Mouse (Mus musculus): ENCODE data around the gene Phactr4. TPM values are rescaled to one million over a fixed set of nuclear protein-coding genes. Genes with fewer than 3 reads are reported as not detected.

The Phactr4 gene
- total and polyA plus RNA-seq, 3 experiments: 7.2 to 79.5 (median 28.7) TPM

- Histone ChIP-seq H3K9ac (ENCODE audit: control insufficient read depth, low read depth, low read length, poor library complexity, severe bottlenecking) (no peak overlapping the region), H3K79me2 (ENCODE audit: control insufficient read depth, insufficient read depth, low read length, poor library complexity) (no peaks in the 10 kb centered on the region), H3K9me3 (replicated peaks; ENCODE audit: insufficient read depth, low read length) (no peaks in the 10 kb centered on the region), H3K4me3 (ENCODE audit: control insufficient read depth in 1 of 2, insufficient read depth in 1 of 2, low read depth in 2 of 2, low read length in 2 of 2) (no peak overlapping the region), H3K36me3 (ENCODE audit: control insufficient read depth in 1 of 2, insufficient read depth in 2 of 2, low read length in 2 of 2) (peaks cover 0 to 19% of the 10 kb centered on the region in 2 experiments; a peak in 2 of 4 replicates), H3K4me1 (ENCODE audit: control insufficient read depth in 1 of 2, insufficient read depth in 2 of 2, low read length in 2 of 2) (peaks cover 4 to 30% of the 10 kb centered on the region in 2 experiments; a peak in 3 of 4 replicates), H3K27me3 (ENCODE audit: control insufficient read depth in 1 of 2, insufficient read depth in 2 of 2, low read length in 2 of 2) (no peaks in the 10 kb centered on the region), H3K27ac (ENCODE audit: control insufficient read depth, low read depth, low read length) (no peak overlapping the region)
- no peak for TF ChIP-seq CTCF (IDR thresholded peaks at IDR 0.05 in 2 of 3, conservative IDR thresholded peaks at IDR 0.05 in 1 of 3; ENCODE audit: control insufficient read depth in 1 of 3, insufficient read depth in 1 of 3, low read depth in 2 of 3, low read length in 3 of 3, poor library complexity in 1 of 3, severe bottlenecking in 1 of 3)
- no peak for TF ChIP-seq CHD2 (IDR thresholded peaks at IDR 0.05; ENCODE audit: low read length)
- TF ChIP-seq SMC3 (IDR thresholded peaks at IDR 0.05; ENCODE audit: low read depth, low read length): no peak
- TF ChIP-seq POLR2AphosphoS2 (IDR thresholded peaks at IDR 0.05; ENCODE audit: low read length): no peak
- no peak for TF ChIP-seq MAX (IDR thresholded peaks at IDR 0.05; ENCODE audit: low read length)
- TF ChIP-seq USF2 (IDR thresholded peaks at IDR 0.05; ENCODE audit: borderline replicate concordance in 1 of 2, insufficient read depth in 1 of 2, low read depth in 1 of 2, low read length in 2 of 2): no peak
- peak; percentile 98 for TF ChIP-seq ZNF384 (IDR thresholded peaks at IDR 0.05; ENCODE audit: low read depth, low read length)
- DNase-seq (ENCODE audit: low read depth, low spot score): no peak
Measured at GRCm38 (mm10) chr4:132432717-132433372, 10.6 kb upstream of the Phactr4 start.

DNA sequence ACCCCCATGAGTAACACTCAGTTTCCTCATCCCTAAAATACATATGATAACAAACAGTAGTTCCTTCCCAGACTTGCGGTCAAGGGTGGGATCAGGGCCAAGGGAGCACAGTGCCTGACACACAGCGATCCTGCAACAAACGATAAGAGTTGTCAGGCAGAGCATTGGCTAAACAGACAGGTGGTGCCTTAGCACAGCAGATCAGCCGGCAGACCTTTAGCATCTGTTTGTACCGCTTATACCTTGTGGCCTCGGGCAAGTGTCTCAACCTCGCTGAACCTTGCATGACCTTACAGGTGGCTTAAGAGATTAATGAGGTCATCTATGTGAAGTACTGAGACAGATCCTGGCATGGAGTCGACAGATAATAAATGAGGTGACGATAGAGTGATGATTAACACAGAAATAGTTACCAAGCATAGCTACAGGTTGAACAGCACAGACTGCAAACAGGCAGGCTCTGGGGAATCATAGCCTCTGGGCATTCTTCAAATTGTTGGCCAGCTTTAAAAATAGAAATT, 5.8 kb upstream of the Phactr4 start:
- DNase-seq (ENCODE audit: low read depth, low spot score): peak; percentile 98
- 0 out of 2 replicates have a peak, but pooled peaks have one; percentile 62 for TF ChIP-seq JUND (IDR thresholded peaks at IDR 0.05; ENCODE audit: low read depth, low read length)
- TF ChIP-seq ELF1 (IDR thresholded peaks at IDR 0.05; ENCODE audit: low read depth, low read length): no peak
- peak; percentile 76; the same call in 1 of the 2 replicates for TF ChIP-seq BHLHE40 (IDR thresholded peaks at IDR 0.05; ENCODE audit: borderline replicate concordance, low read depth, low read length)
- TF ChIP-seq TBP (IDR thresholded peaks at IDR 0.05; ENCODE audit: low read depth, low read length): peak; percentile 34; the same call in 1 of the 2 replicates
- peak; percentile 40; the same call in 1 of the 2 replicates for TF ChIP-seq MAZ (IDR thresholded peaks at IDR 0.05; ENCODE audit: low read depth, low read length)
- no peak for TF ChIP-seq NRF1 (IDR thresholded peaks at IDR 0.05; ENCODE audit: insufficient read depth, low read depth, low read length, poor library complexity, severe bottlenecking)
- TF ChIP-seq SIN3A (IDR thresholded peaks at IDR 0.05; ENCODE audit: low read length): peak; percentile 86
- TF ChIP-seq TCF12 (IDR thresholded peaks at IDR 0.05; ENCODE audit: low read depth, low read length): peak; percentile 99
- TF ChIP-seq KAT2A (conservative IDR thresholded peaks at IDR 0.05; ENCODE audit: low read depth, low read length): no peak
- TF ChIP-seq SMC3 (IDR thresholded peaks at IDR 0.05; ENCODE audit: low read depth, low read length): no peak
- peak; percentile 86 for TF ChIP-seq RCOR1 (IDR thresholded peaks at IDR 0.05; ENCODE audit: low read depth, low read length)
- no peak for TF ChIP-seq NELFE (IDR thresholded peaks at IDR 0.05; ENCODE audit: low read depth, low read length)
- peak; percentile 67; the same call in 1 of the 2 replicates for TF ChIP-seq MYB (IDR thresholded peaks at IDR 0.05; ENCODE audit: low read depth, low read length)
- TF ChIP-seq EP300 (IDR thresholded peaks at IDR 0.05; ENCODE audit: low read depth in 1 of 2, low read length in 2 of 2): peak; percentile 86 to 96
- peak; percentile 65; the same call in 1 of the 2 replicates for TF ChIP-seq MXI1 (IDR thresholded peaks at IDR 0.05; ENCODE audit: low read depth, low read length)
- peak; percentile 99 for TF ChIP-seq ETS1 (IDR thresholded peaks at IDR 0.05; ENCODE audit: low read depth, low read length)
- no peak for TF ChIP-seq MYC (IDR thresholded peaks at IDR 0.05; ENCODE audit: low read depth, low read length)
- peak; percentile 99 for TF ChIP-seq TAL1 (IDR thresholded peaks at IDR 0.05; ENCODE audit: low read length)
- TF ChIP-seq POLR2AphosphoS5 (IDR thresholded peaks at IDR 0.05; ENCODE audit: borderline replicate concordance, low read depth, low read length): no peak
- TF ChIP-seq MEF2A (IDR thresholded peaks at IDR 0.05; ENCODE audit: extremely low read depth, insufficient replicate concordance, low read depth, low read length, poor library complexity, severe bottlenecking): peak; percentile 80
- no peak for TF ChIP-seq POLR2A (IDR thresholded peaks at IDR 0.05; ENCODE audit: control insufficient read depth in 1 of 2, insufficient read depth in 1 of 2, low read depth in 1 of 2, low read length in 2 of 2, poor library complexity in 1 of 2)
- TF ChIP-seq UBTF (IDR thresholded peaks at IDR 0.05; ENCODE audit: borderline replicate concordance, insufficient read depth, low read depth, low read length): no peak
- TF ChIP-seq CHD2 (IDR thresholded peaks at IDR 0.05; ENCODE audit: low read length): 0 out of 2 replicates have a peak, but pooled peaks have one; percentile 17
- TF ChIP-seq ZKSCAN1 (IDR thresholded peaks at IDR 0.05; ENCODE audit: low read depth, low read length): no peak

More for the DNA sequence above, 5.8 kb upstream of the Phactr4 start:
- H3K9ac ChIP-seq (ENCODE audit: control insufficient read depth, low read depth, low read length, poor library complexity, severe bottlenecking): no peak overlapping the region
- no peaks in the 10 kb centered on the region; the same call in 1 of the 2 replicates for H3K79me2 ChIP-seq (ENCODE audit: control insufficient read depth, insufficient read depth, low read length, poor library complexity)
- H3K36me3 ChIP-seq (ENCODE audit: control insufficient read depth in 1 of 2, insufficient read depth in 2 of 2, low read length in 2 of 2): peaks cover 0 to 33% of the 10 kb centered on the region in 2 experiments; a peak in 2 of 4 replicates
- H3K27me3 ChIP-seq (ENCODE audit: control insufficient read depth in 1 of 2, insufficient read depth in 2 of 2, low read length in 2 of 2): no peaks in the 10 kb centered on the region
- H3K4me1 ChIP-seq (ENCODE audit: control insufficient read depth in 1 of 2, insufficient read depth in 2 of 2, low read length in 2 of 2): peaks cover 10 to 41% of the 10 kb centered on the region in 2 experiments; a peak in 3 of 4 replicates
- H3K4me3 ChIP-seq (ENCODE audit: control insufficient read depth in 1 of 2, insufficient read depth in 1 of 2, low read depth in 2 of 2, low read length in 2 of 2): no peak overlapping the region
- H3K9me3 ChIP-seq (replicated peaks; ENCODE audit: insufficient read depth, low read length): no peaks in the 10 kb centered on the region
- H3K27ac ChIP-seq (ENCODE audit: control insufficient read depth, low read depth, low read length): peak overlapping the region; percentile 29
